ENCODE assay signal across 9 mouse cellular contexts in genomic region chr2:151999669-152000290, GRCm38 (mm10). TPM values are rescaled to one million over a fixed set of nuclear protein-coding genes. Genes with fewer than 3 reads are reported as not detected.
DNase-seq lines count a peak whose midpoint lies in the region; ATAC-seq and TF ChIP-seq lines count a peak whose summit lies in the region.
"Had no signal": no experiment of that assay in that cellular context is flagged by ENCODE, and none has a peak within 500 bp of the region (broad histone marks: within the 10 kb centered on the region; RNA-seq: fewer than 3 reads in every experiment).

No protein-coding gene starts in this region.

- no peak overlapping the region for H3K9ac ChIP-seq in forebrain, embryonic 16.5 days (replicated peaks; ENCODE audit: low read depth, low read length)
- no peak overlapping the region for H3K9ac ChIP-seq in lung, embryonic 14.5 days

- H3K4me2 ChIP-seq in forebrain, embryonic 16.5 days (ENCODE audit: low read length): no peak overlapping the region
- peak overlapping the region; percentile 43 for H3K4me2 ChIP-seq in lung, embryonic 14.5 days

- no peak overlapping the region for H3K27ac ChIP-seq in forebrain, embryonic 10.5 days
- no peak overlapping the region for H3K27ac ChIP-seq in forebrain, embryonic 16.5 days (ENCODE audit: low read length)
- no peak overlapping the region for H3K27ac ChIP-seq in kidney, adult 2 months (ENCODE audit: insufficient read depth, low read depth, low read length)
- H3K27ac ChIP-seq in lung, embryonic 14.5 days (ENCODE audit: low read depth): no peak overlapping the region
- H3K27ac ChIP-seq in thymus, adult 2 months (ENCODE audit: control insufficient read depth, insufficient read depth, low read length): no peak overlapping the region

- DNase-seq in forebrain, embryonic 10.5 days (ENCODE audit: extremely low spot score, low spot score): no peak
- DNase-seq in kidney, adult 2 months: peak; percentile 80
- no peak for DNase-seq in lung, embryonic 14.5 days
- DNase-seq in spleen, postnatal 4 days (ENCODE audit: low spot score in 2 of 2): no peak
- DNase-seq in frontal cortex, adult 2 months (ENCODE audit: extremely low spot score in 1 of 2, low spot score in 1 of 2): no peak
- DNase-seq in thymus, adult 2 months: no peak
- DNase-seq: adrenal gland, postnatal 10 days had no signal

- no peak for TF ChIP-seq POLR2A in kidney, adult 2 months (IDR thresholded peaks at IDR 0.05; ENCODE audit: low read depth, low read length)
- no peak for TF ChIP-seq POLR2A in thymus, adult 2 months (IDR thresholded peaks at IDR 0.05; ENCODE audit: control insufficient read depth, extremely low read depth, insufficient read depth, low read length, poor library complexity)

- 4% methylated on average over 20 of the region's 20 CpGs for WGBS in forebrain, embryonic 10.5 days
- 9% methylated on average over 20 of the region's 20 CpGs for WGBS in forebrain, embryonic 16.5 days
- WGBS in kidney, adult 2 months: 16% methylated on average over 20 of the region's 20 CpGs
- WGBS in lung, embryonic 14.5 days: 8% methylated on average over 20 of the region's 20 CpGs
- WGBS in thymus, adult 2 months: 78% methylated on average over 20 of the region's 20 CpGs

- no peaks in the 10 kb centered on the region for H3K36me3 ChIP-seq in forebrain, embryonic 10.5 days (replicated peaks)
- no peaks in the 10 kb centered on the region for H3K36me3 ChIP-seq in forebrain, embryonic 16.5 days (ENCODE audit: control insufficient read depth, insufficient read depth)
- no peaks in the 10 kb centered on the region for H3K36me3 ChIP-seq in E14TG2a.4 (ENCODE audit: insufficient read depth, low read length)
- no peaks in the 10 kb centered on the region for H3K36me3 ChIP-seq in kidney, adult 2 months (ENCODE audit: control insufficient read depth, insufficient read depth, low read length)
- H3K36me3 ChIP-seq in lung, embryonic 14.5 days (ENCODE audit: insufficient read depth): no peaks in the 10 kb centered on the region
- H3K36me3 ChIP-seq in thymus, adult 2 months (ENCODE audit: control insufficient read depth, insufficient read depth, low read length): no peaks in the 10 kb centered on the region

- no peaks in the 10 kb centered on the region for H3K9me3 ChIP-seq in forebrain, embryonic 10.5 days
- H3K9me3 ChIP-seq in forebrain, embryonic 16.5 days (ENCODE audit: control insufficient read depth, low read length): no peaks in the 10 kb centered on the region
- no peaks in the 10 kb centered on the region for H3K9me3 ChIP-seq in E14TG2a.4 (ENCODE audit: low read length)
- no peaks in the 10 kb centered on the region for H3K9me3 ChIP-seq in lung, embryonic 14.5 days (ENCODE audit: low read depth, low read length)

- no peak for TF ChIP-seq CTCF in E14TG2a.4 (conservative IDR thresholded peaks at IDR 0.05; ENCODE audit: low read length)
- TF ChIP-seq CTCF in kidney, adult 2 months (conservative IDR thresholded peaks at IDR 0.05; ENCODE audit: insufficient read depth, insufficient read length, low read depth, low read length): no peak
- TF ChIP-seq CTCF in lung, embryonic 14.5 days (IDR thresholded peaks at IDR 0.05; ENCODE audit: low read depth): 0 out of 2 replicates have a peak, but pooled peaks have one; percentile 16
- TF ChIP-seq CTCF in thymus, adult 2 months (IDR thresholded peaks at IDR 0.05; ENCODE audit: borderline replicate concordance, control insufficient read depth, extremely low read depth, insufficient read depth, low read length, poor library complexity): no peak

- peak overlapping the region; percentile 14 for H3K4me3 ChIP-seq in forebrain, embryonic 10.5 days
- no peak overlapping the region for H3K4me3 ChIP-seq in forebrain, embryonic 16.5 days (replicated peaks; ENCODE audit: low read length)
- H3K4me3 ChIP-seq in E14TG2a.4 (replicated peaks; ENCODE audit: low read length): peak overlapping the region; percentile 70
- H3K4me3 ChIP-seq in kidney, adult 2 months (ENCODE audit: insufficient read depth, low read depth, low read length): peak overlapping the region; percentile 33; the same call in 1 of the 2 replicates
- H3K4me3 ChIP-seq in lung, embryonic 14.5 days (ENCODE audit: low read depth, low read length): no peak overlapping the region
- H3K4me3 ChIP-seq in thymus, adult 2 months (ENCODE audit: control insufficient read depth, insufficient read depth, low read length): no peak overlapping the region

- peaks cover 81% of the 10 kb centered on the region for H3K27me3 ChIP-seq in forebrain, embryonic 10.5 days (ENCODE audit: poor library complexity, severe bottlenecking)
- peaks cover 30% of the 10 kb centered on the region for H3K27me3 ChIP-seq in forebrain, embryonic 16.5 days (replicated peaks; ENCODE audit: control insufficient read depth, insufficient read depth, low read length)
- H3K27me3 ChIP-seq in E14TG2a.4 (ENCODE audit: insufficient read depth, low read length): peaks cover 36% of the 10 kb centered on the region
- no peaks in the 10 kb centered on the region for H3K27me3 ChIP-seq in kidney, adult 2 months (replicated peaks; ENCODE audit: control insufficient read depth, insufficient read depth, low read length)
- peaks cover 27% of the 10 kb centered on the region for H3K27me3 ChIP-seq in lung, embryonic 14.5 days (ENCODE audit: insufficient read depth, low read length)
- H3K27me3 ChIP-seq in thymus, adult 2 months (ENCODE audit: control insufficient read depth, insufficient read depth, low read length): no peaks in the 10 kb centered on the region

- ATAC-seq in forebrain, embryonic 16.5 days: no peak
- peak; percentile 16; the same call in 1 of the 2 replicates for ATAC-seq in lung, embryonic 14.5 days (ENCODE audit: insufficient read depth)

- peaks cover 28% of the 10 kb centered on the region for H3K4me1 ChIP-seq in forebrain, embryonic 10.5 days
- H3K4me1 ChIP-seq in forebrain, embryonic 16.5 days (replicated peaks; ENCODE audit: control insufficient read depth, insufficient read depth, low read length): peaks cover 6% of the 10 kb centered on the region; the same call in 1 of the 2 replicates
- H3K4me1 ChIP-seq in E14TG2a.4 (replicated peaks; ENCODE audit: low read depth, low read length): peaks cover 77% of the 10 kb centered on the region
- peaks cover 20% of the 10 kb centered on the region for H3K4me1 ChIP-seq in kidney, adult 2 months (ENCODE audit: control insufficient read depth, insufficient read depth, low read length)
- peaks cover 4% of the 10 kb centered on the region; the same call in 1 of the 2 replicates for H3K4me1 ChIP-seq in lung, embryonic 14.5 days (ENCODE audit: insufficient read depth)
- H3K4me1 ChIP-seq in thymus, adult 2 months (replicated peaks; ENCODE audit: control insufficient read depth, insufficient read depth, low read length): peaks cover 5% of the 10 kb centered on the region; the same call in 1 of the 2 replicates

RNA-seq across cellular contexts. Expression of gene Slc52a3, which starts 3.5 kb away (rescaled TPM):
- polyA plus RNA-seq in forebrain, embryonic 10.5 days (2016; fragmentation: Nextera tagmentation; extraction: Ambion mirVana): 0.69 and 0.79 TPM in 2 replicates
- 1.5 and 1.9 TPM in 2 replicates for polyA plus RNA-seq in forebrain, embryonic 16.5 days (2015; fragmentation: Nextera tagmentation; extraction: Ambion mirVana)
- polyA plus RNA-seq in kidney, adult 2 months (2012; rRNA removed): 17.4 and 23.6 TPM in 2 replicates
- polyA plus RNA-seq in lung, embryonic 14.5 days (2014; fragmentation: Nextera tagmentation; extraction: Ambion mirVana): 0.72 and 1.5 TPM in 2 replicates
- polyA plus RNA-seq in frontal cortex, adult 2 months (2012; rRNA removed): 3.2 and 3.8 TPM in 2 replicates
- polyA plus RNA-seq in thymus, adult 2 months (2012; rRNA removed): 3.7 and 4.6 TPM in 2 replicates

RNA-seq across cellular contexts. Expression of gene Fam110a, which starts 19.8 kb away (rescaled TPM):
- 60.3 and 70.4 TPM in 2 replicates for polyA plus RNA-seq in forebrain, embryonic 10.5 days (2016; fragmentation: Nextera tagmentation; extraction: Ambion mirVana)
- polyA plus RNA-seq in forebrain, embryonic 16.5 days (2015; fragmentation: Nextera tagmentation; extraction: Ambion mirVana): 66.5 and 69.2 TPM in 2 replicates
- polyA plus RNA-seq in kidney, adult 2 months (2012; rRNA removed): 14.2 and 16.2 TPM in 2 replicates
- polyA plus RNA-seq in lung, embryonic 14.5 days (2014; fragmentation: Nextera tagmentation; extraction: Ambion mirVana): 29.3 and 29.4 TPM in 2 replicates
- 6.3 and 6.7 TPM in 2 replicates for polyA plus RNA-seq in frontal cortex, adult 2 months (2012; rRNA removed)
- 33.0 and 41.3 TPM in 2 replicates for polyA plus RNA-seq in thymus, adult 2 months (2012; rRNA removed)

Comparison
In these comparisons a context has a peak if more than half of its experiments do, and no peak if none do; other contexts are left out.
1. H3K4me3 ChIP-seq: peak in forebrain, embryonic 10.5 days (single experiment), E14TG2a.4 (single experiment) and kidney, adult 2 months (single experiment); none in forebrain, embryonic 16.5 days (single experiment), lung, embryonic 14.5 days (single experiment) and thymus, adult 2 months (single experiment).